Mouse (Mus musculus) right cerebral cortex, adult 2 months (tissue): ENCODE measurements at regions not wholly inside any gene's neighbourhood (a gene's known extent, or its start where the extent isn't known, plus 50 kb on each side); places are given as distances from the start of the nearest gene placed in this dataset.

Source experiments
- DNase-seq, 2 experiments: peaks; one replicate each; pipeline ENCODE4 v3.0.0; 2021 to 2022; ENCODE audit warnings: low spot score in 2 of 2

DNA sequence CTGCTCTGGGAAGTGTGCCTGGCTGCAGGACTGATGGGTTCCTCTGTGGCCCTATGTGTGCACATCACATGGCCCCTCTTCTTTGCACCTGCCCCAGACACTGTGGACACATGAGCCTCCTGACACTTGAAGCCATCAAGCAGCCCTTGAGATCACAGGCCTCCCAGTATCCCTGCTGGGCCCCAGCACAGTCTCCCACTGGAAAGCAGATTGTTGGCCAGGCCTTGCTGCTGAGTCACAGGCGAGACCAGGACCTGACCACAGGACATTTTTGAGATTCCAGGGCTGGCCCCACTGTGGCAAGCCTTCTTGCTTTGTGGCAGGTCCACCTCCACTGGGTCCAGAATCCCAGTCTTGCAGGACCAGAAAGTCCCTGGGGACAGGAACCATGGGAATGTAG is 105.5 kb upstream of the Ccnd1 start:
- no peak for DNase-seq

DNA sequence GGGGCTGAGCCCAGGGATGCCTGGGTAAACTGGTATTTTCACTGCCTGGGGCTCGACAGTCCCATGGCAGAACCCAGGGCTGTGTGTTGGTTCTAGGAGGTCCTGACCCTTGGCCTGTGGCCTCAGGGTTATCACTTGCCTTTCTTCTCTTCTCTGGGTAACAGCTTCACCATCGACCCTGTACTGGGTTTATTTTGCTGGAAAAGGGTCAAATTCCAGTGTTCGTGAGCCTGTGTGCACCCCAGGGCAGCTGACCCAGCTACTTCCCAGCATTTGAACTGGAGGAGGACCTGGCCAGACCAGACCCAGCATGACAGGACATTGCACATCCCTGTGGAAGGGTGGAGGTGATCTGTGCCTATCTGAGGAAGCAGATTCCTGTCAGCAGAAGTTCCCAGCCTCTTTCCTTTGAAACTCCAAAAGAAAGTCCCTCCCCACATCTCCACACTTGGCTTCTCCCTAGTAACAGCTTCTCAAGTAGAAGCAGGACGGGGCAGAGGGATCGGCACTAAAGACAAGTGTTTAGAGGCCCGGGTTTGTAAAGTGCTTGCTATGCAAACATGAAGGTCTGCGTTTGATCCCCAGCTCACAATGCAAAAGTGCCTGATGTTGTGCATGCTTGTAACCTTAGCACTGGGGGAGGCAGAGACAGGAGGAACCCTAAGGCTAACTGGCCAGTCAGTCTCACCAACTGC is 103.9 kb upstream of the Ccnd1 start:
- DNase-seq = no peak

DNA sequence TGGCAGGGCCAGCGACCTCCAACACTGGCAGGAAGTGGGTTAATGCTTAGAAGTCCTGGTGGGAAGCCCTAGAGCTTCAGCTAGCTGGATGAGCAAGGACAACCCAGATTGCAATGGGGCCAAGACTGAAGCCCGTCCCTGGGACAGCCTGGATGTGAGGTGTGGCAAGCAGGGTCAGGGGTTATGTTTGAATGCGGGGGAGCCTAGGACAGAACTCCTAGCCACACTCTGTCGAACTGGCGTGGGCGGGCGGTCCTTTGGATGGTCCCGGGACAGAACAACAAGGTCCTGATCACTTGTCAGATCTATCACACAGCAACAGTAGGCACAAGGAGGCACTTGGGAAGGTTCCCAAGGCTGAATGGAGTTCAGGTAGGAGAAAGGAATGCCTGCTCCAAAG is 101.1 kb upstream of the Ccnd1 start:
- no peak for DNase-seq

DNA sequence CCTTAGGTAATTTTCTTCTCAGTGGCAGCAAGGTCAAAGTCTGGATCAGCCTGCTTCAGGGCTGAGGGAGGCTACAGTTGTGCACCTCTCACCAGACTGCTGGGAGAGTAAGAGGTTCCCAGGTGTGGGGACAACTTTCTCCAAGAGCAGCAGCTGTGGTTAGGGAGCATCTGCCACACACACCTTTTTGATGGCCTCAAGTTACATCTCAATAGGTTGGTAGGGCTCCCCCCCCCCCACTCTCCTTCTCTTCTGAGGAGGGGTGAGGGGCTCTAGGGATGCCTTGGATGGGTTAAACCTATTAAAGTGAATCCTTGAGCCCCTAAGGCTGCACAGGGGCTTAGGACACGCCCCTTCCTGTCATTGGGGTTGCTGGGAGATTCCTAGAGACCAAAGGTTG is 94.7 kb upstream of the Ccnd1 start:
- DNase-seq = no peak

DNA sequence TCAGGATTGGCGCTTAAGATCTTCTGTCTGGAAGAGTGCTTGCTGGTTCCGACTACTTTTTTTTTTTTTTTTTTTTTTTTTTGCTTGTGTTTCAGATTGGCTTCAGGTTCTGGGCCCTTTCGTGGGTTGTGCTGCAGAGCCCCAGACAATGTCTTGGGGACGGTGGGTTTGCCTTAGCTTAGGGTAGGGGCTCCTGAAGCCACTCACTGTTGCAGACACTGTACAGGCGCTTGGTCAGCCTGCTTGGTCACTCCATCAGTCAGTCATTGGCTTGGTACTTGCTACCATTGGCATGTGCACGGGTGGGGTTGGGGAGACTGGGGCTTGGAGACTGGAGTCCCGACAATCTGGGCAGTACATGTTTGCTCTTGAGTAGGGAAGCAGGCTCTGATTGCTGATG is 91.5 kb upstream of the Ccnd1 start:
- no peak for DNase-seq

DNA sequence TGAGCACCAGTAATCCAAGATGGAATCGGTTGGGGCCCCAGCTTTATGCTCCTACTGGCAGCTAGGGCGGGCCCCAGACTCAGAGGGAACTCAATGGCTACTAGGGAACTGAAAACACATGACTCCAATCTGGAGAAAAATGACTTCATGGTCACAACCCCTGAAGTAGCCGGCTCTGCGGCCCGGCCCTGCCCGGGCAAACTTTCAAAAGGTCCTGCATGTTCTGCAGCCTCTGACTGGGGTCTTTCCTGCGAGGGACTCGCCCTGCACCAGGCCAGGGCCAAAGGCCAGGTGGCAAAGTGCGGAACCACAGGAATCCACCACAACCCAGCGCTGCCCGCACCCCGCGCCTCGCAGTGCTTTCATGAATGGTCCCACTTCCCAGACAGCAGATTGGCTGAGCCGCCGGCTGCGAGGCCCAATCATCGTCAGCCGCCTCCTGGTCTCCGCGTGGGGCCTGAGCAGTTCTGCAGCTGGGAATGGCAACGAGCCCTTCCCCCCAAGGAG is 91.0 kb upstream of the Ccnd1 start:
- peak; percentile 82 to 85 for DNase-seq

DNA sequence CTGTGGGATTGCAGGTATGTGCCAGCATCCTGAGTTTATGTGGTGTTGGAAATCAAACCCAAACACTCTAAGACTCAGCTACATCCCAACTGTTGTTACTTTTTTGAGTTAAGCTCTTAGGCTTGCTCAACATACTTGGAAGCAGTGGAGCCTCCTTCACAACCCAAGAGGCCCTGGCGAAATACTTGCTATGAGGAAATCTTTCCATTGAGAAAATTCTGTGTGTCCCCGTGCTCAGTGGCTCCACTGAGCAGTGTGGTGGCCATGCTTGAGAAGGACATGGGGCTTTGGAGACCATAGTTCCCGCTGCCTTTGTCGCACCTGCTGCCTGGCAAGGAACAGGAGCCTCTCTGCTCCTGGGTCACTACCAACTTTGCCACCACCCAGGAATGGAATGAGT is 89.9 kb upstream of the Ccnd1 start:
- no peak for DNase-seq

DNA sequence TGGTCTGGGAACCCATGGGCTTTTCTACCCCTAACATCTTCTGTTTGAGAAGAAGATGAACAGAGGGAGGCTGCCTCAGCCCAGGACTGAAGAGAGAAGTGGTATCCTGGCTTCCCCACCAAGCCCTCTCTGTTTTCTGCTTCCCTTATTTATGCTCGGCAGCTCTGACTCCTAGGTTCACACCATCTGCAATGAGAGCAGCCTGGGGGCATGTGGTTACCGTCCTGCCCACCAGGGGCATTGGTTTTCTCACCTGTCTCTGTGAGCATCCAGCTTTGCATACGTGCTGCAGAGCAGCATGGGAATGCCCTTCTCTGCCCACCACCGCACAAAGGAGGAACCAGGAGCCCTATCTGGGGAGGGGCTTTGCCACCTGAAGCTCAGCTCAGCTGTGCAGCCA is 89.4 kb upstream of the Ccnd1 start:
- no peak for DNase-seq

DNA sequence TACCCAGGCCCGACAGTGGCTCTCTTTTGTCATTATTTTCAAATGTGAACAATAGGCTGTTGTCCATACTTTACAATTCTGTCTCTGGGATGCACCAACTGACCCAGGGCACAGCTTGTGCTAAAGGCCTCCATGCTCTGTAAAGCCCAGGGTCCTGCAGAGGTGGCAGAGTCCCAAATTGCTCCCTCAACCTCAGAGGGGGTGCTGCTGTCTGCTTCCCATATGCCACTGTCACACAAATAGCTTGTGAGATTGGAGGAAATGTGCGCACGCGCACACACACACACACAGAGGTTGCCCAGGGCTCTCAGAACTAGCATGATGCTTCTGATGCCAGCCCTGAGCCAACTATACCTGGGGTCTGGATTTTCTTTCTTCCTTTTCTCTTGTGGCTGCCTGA is 87.3 kb upstream of the Ccnd1 start:
- DNase-seq = peak in 1 of 2 experiments; percentile 20

DNA sequence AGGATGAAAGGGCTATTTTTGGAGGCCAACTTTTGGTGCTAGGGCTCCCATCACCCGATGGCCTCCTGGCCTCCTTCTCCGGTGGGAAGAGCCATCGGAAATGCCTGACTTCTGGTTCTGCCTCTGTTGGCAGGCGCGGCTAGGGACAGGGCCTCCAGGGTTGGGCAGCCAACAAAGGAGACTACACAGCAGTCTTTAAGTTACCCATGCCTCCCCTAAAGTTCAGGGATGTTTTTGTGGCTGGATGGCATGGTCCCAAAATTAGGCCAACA is 86.2 kb upstream of the Ccnd1 start:
- DNase-seq = no peak

DNA sequence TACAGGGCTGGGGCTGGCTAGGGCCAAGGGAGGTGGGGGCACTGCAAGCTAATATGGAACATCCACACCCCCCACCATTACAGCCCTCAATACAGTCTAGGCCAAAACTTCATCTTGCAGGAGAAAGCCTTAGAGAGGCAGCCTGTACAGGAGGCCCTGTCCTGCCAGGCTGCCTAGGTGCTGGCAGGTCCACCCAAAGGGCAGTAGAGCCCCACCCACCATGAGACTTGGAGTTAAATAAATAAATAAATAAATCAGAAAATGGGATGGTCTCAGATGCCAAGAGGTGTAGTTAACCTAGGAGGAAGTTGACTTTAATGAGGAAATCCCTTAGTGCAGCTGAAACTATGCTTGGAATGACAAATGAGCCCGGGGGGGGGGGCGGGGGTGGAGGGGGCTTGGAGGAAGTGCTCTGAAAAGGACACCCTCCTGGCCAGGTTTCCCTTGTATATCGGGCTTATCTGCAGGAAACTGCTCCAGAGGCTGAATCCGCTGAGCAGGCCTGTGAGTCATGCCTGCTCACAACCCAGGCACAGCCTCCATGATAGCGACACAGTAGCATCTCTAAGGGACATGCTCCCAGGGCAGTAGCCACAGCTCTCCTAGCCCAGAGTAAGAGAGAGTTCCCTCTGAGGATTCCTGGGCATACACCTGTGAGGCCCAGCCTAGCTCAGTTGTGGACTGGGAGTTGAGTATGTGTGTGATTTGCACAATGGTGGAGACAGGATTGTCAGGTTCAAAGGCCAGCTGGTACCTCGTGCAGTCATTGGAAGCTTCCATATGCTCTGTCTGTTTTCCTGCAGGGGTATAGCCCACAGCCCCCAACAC is 85.7 kb upstream of the Ccnd1 start:
- DNase-seq = no peak

DNA sequence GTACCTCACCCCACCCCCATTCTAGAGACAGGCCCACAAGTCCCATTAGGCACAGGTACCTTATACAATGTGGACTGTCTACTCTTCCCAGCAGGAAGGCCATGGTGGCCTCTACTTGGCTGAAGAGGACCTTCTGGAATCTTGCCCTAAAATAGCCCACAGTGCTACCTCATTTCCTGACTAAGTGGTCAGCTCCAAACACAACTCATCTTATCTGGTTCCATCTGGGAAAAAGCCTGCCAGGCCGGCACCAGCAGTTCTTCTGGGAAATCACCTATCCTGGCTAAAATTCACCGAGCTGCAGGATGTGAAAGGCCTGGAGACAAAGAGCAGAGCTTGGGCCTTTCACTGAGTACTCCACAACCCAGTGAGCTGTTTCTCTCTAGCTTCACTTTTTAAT is 84.9 kb upstream of the Ccnd1 start:
- DNase-seq = no peak

DNA sequence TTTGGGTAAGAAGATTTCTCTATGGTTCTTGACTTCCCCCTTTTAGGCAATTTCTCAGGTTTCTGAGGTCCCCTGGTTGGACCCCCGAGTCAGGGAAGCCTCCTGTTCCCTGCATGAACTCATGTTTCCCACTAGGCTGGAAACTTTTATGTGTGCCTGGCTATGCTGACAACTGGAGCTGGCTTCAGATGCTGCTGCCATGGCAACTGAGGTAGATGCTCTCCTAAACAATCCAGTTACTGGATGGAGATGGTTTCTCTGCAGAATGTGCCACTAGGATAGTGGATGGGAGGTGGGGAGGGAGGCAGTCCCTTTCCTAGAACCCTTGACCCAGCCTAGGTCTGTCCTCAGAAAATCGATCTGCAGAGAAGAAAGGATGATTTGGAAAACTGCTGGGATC is 79.4 kb upstream of the Ccnd1 start:
- peak; percentile 9 to 27 for DNase-seq

DNA sequence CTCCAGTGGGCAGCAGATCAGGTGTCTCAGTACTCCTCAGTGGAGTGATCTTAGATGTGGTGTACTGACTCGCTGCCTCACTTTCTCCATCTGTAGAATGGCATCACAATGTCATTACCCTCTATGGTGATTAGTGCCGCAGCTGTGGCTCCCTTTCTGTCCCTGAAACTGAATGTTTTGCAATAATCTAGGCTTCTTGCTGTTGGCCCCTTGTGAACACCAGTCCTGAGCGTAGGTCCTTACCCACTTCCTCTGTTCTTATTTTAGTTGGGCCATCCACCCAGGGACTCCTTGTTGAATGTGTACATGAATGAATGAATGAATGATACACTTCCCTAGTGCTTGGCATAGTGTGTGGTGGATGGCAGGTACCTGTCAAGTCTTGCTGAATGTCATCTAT is 78.4 kb upstream of the Ccnd1 start:
- no peak for DNase-seq

DNA sequence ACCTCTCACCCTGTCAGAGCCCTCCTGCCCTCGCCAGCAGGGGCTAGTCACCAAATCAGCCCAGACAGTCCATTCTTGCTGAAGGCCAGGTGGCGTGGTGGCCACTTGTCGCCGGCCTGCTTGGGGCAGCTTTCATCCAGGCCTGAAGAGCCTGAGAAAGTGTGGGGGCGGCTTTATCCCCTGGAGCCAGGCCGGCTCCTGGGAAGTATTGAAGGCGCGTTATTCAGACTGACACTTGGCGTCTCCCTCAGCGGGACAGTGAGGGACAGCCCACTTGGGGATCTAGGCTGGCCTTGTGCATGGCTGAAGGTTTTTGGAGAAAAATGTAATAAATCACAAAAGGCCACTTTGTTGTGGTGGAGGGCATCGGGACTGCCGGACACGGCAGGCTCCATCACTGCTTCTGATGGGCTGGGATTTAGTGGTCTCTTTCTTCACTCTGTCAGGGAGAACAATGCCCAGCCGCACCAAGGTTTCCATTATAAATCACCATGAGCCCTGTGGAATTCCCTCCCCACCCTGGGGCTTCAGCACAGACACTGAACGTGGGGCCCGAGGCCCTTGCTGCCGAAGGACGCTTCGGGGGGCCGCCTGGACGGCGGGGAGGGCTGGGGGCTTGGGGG is 75.8 kb upstream of the Ccnd1 start:
- no peak for DNase-seq

DNA sequence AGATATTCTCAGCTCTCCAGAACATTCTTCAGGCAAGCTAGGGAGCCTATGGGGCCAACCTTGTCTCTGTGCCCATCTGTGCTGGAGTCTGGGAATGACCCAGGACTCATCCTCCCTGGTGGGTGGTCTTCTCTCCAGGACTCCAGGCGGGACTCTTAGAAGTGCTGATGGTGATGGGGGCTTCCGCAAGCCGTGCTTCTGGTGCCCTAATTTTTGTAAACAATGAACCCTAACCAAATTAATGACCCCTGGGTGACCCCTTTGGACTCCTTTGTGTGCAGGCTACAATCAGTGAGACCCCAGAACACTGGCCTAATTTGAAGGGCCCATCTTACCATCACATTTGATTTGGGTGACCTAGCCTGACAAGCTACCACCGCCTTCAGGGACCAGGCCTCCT is 71.0 kb upstream of the Ccnd1 start:
- DNase-seq = no peak

DNA sequence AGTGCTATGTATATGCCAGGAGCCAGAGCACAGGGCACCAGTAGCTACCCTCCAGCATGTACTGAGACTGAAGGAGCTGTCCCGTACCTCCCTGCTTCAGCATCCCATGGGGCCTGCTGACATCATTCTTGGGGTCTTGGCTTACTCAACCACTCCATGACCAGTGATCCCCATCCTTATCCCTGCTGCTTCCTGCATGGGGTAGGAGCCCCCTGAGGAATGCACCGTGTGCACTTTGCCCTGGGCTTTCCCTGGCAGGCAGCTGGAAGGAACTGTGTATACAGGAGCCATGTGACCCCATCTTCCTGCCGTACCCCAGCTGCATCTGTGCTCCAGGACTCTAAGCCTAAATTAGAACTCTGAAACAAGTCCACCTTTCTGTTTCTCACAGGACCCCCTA is 70.3 kb upstream of the Ccnd1 start:
- DNase-seq = no peak

DNA sequence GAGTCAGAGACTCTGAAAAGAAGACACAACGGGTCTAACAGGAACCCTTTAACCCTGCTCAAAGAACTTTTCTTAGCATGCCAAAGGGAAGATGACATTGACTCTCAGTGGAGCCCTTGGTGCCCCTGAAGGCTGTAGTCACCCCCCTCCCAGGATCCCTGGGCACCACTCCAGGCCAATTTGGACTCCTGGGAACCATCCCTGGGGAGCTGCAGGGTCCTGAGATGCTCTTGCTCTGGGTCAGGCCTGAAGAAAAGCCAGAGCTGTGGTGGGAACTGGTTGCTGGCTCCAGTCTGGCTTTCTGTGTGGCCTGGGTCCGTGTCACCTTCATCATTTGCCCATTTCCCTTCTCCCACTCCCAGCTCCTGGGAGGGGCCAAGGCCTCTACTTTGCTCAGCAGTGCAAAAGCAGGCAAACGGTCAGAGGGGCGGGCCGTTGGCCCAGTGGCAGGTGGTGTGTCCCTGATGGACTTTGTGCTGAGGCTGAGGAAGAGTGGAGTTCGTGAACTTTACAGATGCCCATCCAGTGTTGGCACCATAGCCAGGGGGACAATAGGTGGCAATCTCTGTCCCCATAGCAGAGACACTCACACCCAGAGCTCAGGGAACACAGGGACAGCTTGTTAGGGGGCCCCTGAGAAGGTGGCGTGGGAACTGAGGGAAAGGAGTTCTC is 69.1 kb upstream of the Ccnd1 start:
- DNase-seq = no peak

DNA sequence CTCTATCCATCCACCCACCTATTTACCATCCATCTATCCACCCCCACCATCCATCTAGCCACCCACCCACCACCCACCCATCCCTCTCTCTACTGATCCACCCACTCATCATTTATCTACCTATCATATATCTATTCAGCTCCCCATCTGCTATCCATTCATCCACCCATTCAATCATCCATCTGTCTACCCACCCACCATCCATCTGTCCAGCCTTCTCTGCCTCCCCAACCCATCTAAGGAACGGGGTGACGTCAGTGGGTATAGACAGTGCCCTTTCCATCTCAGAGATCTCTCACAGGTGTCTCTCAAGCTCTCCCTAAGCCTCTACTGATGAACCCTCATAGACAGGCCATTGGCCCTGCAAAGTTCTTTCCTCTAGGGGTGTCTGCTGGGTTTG is 67.5 kb upstream of the Ccnd1 start:
- peak; percentile 11 to 23 for DNase-seq

DNA sequence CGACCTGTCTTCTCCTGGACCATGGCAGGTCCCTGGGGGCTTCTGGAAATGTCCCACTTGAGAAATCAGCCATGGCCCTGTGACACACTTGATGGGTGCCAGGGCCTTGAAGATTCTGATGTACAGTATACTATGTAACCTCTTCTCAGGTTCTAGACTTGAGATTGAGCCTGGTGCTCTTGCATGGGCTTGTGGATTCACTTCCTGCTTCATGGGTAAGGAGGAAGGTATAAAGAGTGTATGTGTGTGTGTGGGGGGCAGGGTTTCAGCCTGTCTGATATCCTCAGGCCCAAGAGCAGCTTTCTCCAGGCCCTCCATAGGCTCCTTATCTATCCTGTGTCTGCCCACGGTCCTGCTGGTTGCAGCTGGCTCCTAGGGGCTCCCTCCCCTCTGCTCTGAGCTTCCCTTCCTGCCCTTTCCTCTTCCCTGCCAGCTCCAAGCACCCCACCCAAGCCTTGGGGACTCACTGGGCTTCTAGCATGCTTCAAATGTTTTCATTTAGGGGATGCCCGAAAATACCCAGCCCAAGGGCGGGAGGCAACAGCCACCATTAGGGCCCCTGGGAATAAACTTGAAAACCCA is 61.9 kb upstream of the Ccnd1 start:
- no peak for DNase-seq

DNA sequence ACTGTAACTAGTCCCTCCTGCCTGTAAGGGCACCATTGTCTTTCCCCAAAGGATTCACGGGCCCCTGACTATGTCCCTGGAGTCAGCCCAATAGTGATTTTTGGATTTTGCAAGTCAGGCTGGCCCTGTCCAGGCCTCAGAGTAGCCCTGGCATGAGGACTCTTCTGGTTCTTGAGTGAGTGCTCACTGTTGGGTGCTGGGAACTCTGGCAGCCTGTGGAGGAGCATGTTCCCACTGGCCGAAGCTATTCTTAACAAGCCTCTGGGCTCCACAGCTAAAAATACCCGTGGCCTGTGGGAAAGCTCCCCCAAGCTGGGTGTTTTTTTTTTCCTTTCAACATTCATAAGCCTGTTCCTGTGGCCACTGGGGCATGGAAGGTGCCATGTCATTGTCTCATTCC is 60.0 kb upstream of the Ccnd1 start:
- DNase-seq = peak in 1 of 2 experiments; percentile 4

DNA sequence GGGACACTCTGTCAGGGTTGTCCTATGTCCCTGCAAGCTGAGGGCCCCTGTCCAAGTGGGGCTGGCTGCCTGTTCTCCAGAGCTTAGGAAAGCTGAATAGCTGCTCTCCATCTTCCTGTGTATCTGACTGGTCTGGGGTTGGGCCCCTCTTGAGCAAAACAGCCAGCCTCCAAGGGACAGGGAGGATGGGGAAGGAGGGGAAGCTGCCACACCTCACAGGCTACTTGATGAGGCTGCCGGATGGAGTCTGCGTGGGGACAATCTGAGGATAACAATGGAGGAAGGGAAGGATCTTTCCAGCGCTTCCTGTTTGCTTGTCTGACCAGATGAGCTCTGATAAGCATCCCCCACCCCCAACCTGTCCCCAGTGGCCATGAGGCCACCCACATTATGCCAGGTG is 57.1 kb upstream of the Ccnd1 start:
- DNase-seq = no peak
